Mouse (Mus musculus) A20 (cell line): ENCODE measurements at regions not wholly inside any gene's neighbourhood (a gene's known extent, or its start where the extent isn't known, plus 50 kb on each side); places are given as distances from the start of the nearest gene placed in this dataset.

Experiments
- DNase-seq: peaks from one replicate; pipeline ENCODE4 v3.0.0-alpha.2; 2011; ENCODE audit warnings: low read depth, low spot score

DNA sequence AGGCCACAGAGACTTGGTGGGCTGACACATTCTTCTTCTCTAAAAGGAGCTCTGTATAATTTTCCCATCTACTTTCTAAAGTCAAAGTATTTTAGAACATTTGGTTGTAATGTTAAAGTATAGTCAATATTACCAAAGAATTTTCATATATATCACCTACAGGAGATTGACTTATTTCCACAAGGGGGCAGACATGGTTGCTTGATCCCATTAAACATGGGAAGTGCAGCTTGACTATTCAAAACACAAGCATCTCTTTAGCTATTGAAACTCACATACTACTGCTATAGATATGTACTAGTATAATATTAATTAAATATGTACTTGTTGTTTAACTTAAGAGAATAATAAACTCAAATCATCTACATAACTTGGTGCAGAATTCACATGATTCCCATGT, 1302.6 kb upstream of the Prmt6 start:
- peak; percentile 40 for DNase-seq
